Mouse (Mus musculus) ES-E14 (cell line): ENCODE measurements around the gene Irs4.

Source experiments
- HCFC1 ChIP-seq: IDR thresholded peaks from 2 replicates; pipeline ENCODE4 v1.6.1; 2012; ENCODE audit warnings: low read length, inconsistent platforms, borderline replicate concordance; ENCODE audit not compliant: insufficient read depth
- ZC3H11A ChIP-seq: IDR thresholded peaks from 2 replicates; pipeline ENCODE4 v1.6.1; 2012; ENCODE audit warnings: low read depth, mild to moderate bottlenecking, inconsistent platforms, low read length, borderline replicate concordance
- ZNF384 ChIP-seq: IDR thresholded peaks from 2 replicates; pipeline ENCODE4 v1.6.1; 2012; ENCODE audit warnings: low read depth, low read length, inconsistent platforms

DNA sequence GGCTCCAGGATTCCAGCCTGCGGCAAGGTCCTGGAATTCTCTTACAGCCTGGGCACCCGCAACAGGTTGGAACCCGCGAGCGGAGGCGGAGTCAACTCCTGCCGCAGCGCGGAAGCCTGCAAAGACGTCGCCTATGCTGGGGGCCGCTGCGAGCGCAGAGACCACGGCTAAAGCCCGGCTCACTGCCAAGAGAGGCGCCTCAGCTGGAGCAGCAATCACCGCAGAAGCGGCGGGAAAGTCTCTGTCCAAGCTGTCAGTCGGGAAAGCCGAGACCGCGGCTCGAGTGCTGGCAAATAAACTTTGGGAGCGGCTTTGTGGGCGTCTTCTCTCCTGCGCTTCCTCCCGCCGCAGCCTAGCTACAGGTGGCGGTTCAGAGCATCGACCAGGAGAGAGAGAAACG is 3.3 kb downstream of the Irs4 start:
- TF ChIP-seq HCFC1, result no peak
- TF ChIP-seq ZC3H11A, result no peak
- no peak for TF ChIP-seq ZNF384
